Mouse (Mus musculus): ENCODE data around the gene Gm4450. TPM values are rescaled to one million over a fixed set of nuclear protein-coding genes. Genes with fewer than 3 reads are reported as not detected.
A peak's percentile ranks its signal among the peaks of the same experiment; 100 is the strongest.
"Not testable (repeated sequence)": the region's sequence is repeated elsewhere in the genome, so short reads cannot be mapped to it uniquely, and the experiment has no call there.

Gm4450 gene
- polyA plus RNA-seq, 1 experiment from 2014 or later: not detected

DNA sequence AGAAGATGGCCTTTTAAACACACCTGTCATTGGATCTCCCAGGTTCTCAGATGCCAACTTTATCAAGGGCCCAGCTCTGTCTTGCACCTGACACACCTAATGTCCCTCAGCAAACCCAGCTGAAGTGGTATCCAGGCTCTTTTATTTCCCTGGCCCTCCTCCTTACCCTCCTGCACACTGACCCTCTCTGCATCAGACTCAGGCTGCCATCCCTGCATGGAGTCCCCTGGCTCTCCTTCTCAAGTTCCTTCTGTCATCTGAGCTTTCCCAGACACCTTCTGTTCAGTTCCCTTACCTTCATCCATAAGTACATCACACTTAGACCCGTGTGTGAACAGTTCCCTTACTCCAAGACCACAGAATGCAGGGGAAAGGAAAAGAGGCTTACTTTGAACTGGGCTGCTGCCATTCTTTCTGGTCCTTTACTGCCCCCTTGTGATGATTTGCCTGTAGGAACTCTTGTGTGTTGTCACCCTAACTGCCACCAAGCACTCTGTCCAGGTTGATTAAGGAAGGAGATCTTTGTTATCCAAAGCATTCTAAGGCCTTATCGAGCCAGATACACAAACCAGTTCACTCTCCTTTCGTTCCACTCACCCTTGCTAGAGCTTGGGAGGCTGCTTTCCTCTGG lies 13.7 kb downstream of the Gm4450 start:
- peak; percentile 66 for ATAC-seq (ENCODE audit: insufficient read depth)
- not testable (repeated sequence) for H3K9ac ChIP-seq; H3K4me3 ChIP-seq (ENCODE audit: low read depth, low read length); H3K27ac ChIP-seq (ENCODE audit: low read depth); H3K9me3 ChIP-seq (ENCODE audit: low read depth, low read length); H3K36me3 ChIP-seq (ENCODE audit: insufficient read depth); H3K4me2 ChIP-seq; H3K27me3 ChIP-seq (ENCODE audit: insufficient read depth, low read length); DNase-seq; H3K4me1 ChIP-seq (ENCODE audit: insufficient read depth)
- WGBS: 7% methylated on average over 3 of the region's 3 CpGs
- peak; percentile 54 for TF ChIP-seq CTCF (IDR thresholded peaks at IDR 0.05; ENCODE audit: low read depth)

DNA sequence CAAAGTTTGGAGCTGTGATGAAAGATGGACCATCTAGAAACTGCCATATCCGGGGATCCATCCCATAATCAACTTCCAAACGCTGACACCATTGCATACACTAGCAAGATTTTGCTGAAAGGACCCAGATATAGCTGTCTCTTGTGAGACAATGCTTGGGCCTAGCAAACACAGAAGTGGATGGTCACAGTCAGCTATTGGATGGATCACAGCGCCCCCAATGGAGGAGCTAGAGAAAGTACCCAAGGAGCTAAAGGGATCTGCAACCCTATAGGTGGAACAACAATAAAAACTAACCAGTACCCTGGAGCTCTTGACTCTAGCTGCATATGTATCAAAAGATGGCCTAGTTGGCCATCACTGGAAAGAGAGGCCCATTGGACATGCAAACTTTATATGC lies 14.7 kb downstream of the Gm4450 start:
- not testable (repeated sequence) for H3K4me2 ChIP-seq; H3K27me3 ChIP-seq (ENCODE audit: insufficient read depth, low read length); H3K27ac ChIP-seq (ENCODE audit: low read depth); H3K9ac ChIP-seq; DNase-seq; ATAC-seq (ENCODE audit: insufficient read depth); H3K4me1 ChIP-seq (ENCODE audit: insufficient read depth); H3K4me3 ChIP-seq (ENCODE audit: low read depth, low read length); H3K9me3 ChIP-seq (ENCODE audit: low read depth, low read length); H3K36me3 ChIP-seq (ENCODE audit: insufficient read depth)
- WGBS: 41% methylated on average over 3 of the region's 3 CpGs

DNA sequence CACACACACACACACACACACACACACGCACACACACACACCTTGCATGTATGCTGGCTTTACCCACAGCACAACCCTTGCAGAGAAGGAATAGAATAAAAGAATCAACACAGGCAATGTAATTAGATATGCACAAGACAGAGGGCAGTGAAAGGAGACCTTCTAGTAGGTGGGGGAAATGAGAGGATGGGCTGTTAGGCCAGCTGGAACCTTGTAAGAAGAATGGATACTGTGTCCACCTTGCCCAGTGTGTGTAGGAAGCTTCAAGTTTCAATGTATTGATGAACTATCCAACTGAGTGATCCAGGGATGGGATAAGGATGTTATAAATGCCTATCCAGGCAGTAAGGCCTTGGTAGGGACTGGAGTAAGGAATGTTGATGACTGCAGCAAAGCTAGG lies 21.9 kb downstream of the Gm4450 start:
- no peak for ATAC-seq (ENCODE audit: insufficient read depth)
- no peak for TF ChIP-seq CTCF (IDR thresholded peaks at IDR 0.05; ENCODE audit: low read depth)
- no peak overlapping the region for H3K4me3 ChIP-seq (ENCODE audit: low read depth, low read length)

DNA sequence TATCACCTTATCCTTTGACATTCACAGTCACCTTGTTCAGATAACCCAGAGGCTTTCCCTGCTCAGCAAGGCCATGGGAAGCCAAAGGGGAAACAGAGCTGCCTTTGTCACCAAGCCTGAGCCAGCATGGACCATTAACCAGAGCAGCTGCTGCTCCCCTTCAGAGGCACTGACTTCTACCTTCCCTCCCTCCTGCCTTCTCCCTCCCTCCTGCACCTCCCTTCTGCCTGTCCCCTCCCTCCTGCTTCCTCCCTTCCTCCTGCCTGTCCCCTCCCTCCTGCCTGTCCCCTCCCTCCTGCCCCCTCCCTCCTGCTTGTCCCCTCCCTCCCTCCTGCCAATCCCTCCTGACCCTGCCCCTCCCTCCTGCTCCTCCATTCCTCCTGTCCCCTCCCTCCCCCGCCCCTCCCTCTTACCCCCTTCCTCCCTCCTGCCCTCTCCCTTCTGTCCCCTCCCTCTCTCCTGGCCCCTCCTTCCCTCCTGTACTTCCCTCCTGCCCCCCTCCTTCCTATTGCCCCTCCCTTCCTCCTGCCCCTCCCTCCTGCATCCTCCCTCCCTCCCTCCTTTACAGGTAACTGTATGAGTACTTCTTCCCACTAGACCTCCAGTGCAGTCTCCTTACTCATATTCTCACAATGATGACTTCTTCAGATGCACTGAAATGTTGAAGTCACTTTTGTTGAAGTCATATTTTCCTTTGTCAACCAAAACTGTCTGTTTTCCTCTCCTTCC lies 22.7 kb downstream of the Gm4450 start:
- no peak for ATAC-seq (ENCODE audit: insufficient read depth)

More for the DNA sequence above, 21.9 kb downstream of the Gm4450 start:
- no peaks in the 10 kb centered on the region for H3K4me1 ChIP-seq (ENCODE audit: insufficient read depth)
- 78% methylated on average over 1 of the region's 1 CpGs for WGBS
- no peak for DNase-seq
- no peaks in the 10 kb centered on the region for H3K36me3 ChIP-seq (ENCODE audit: insufficient read depth)
- no peaks in the 10 kb centered on the region for H3K27me3 ChIP-seq (ENCODE audit: insufficient read depth, low read length)
- no peak overlapping the region for H3K4me2 ChIP-seq
- no peak overlapping the region for H3K27ac ChIP-seq (ENCODE audit: low read depth)
- H3K9ac ChIP-seq: no peak overlapping the region
- H3K9me3 ChIP-seq (ENCODE audit: low read depth, low read length): no peaks in the 10 kb centered on the region

DNA sequence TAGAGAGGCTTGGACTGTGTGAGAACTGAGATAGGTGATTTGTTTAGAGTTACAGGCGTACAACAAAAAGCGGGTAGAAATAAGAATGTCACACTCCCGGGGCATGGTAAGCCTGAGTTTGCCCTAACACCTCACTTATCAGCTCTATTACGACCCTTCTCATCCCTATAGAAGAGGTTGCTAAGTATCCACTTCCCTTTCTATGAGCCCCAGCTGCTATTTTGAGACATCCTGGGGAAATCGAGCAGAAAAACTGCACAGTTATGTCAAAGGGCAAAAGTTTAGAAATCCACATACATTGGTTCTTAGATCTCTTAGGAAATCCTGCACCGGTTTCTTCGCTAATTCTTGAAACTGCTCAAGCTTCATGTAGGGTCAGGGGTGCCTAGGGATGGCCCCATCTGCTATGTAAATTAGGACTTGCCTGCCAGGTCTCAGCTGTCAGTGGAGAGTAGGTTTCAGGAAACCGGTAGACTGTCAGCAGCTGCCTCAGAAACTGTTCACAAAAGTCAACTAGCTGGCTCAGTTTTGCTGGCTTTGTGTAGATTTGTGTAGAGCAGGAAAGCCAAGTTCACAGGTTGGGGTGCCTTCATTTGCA lies 27.9 kb downstream of the Gm4450 start:
- peaks cover 17% of the 10 kb centered on the region for H3K27me3 ChIP-seq (ENCODE audit: insufficient read depth, low read length)
- no peak overlapping the region for H3K9ac ChIP-seq
- ATAC-seq (ENCODE audit: insufficient read depth): no peak
- no peak for DNase-seq
- 36% methylated on average over 8 of the region's 8 CpGs for WGBS
- 0 out of 2 replicates have a peak overlapping the region, but pooled peaks have one; percentile 58 for H3K4me3 ChIP-seq (ENCODE audit: low read depth, low read length)
- no peak overlapping the region for H3K27ac ChIP-seq (ENCODE audit: low read depth)
- H3K4me2 ChIP-seq: peak overlapping the region; percentile 98
- H3K36me3 ChIP-seq (ENCODE audit: insufficient read depth): no peaks in the 10 kb centered on the region; the same call in 1 of the 2 replicates
- peaks cover 4% of the 10 kb centered on the region; the same call in 1 of the 2 replicates for H3K4me1 ChIP-seq (ENCODE audit: insufficient read depth)
- H3K9me3 ChIP-seq (ENCODE audit: low read depth, low read length): no peaks in the 10 kb centered on the region
- no peak for TF ChIP-seq CTCF (IDR thresholded peaks at IDR 0.05; ENCODE audit: low read depth)

More for the DNA sequence above, 22.7 kb downstream of the Gm4450 start:
- H3K9ac ChIP-seq: no peak overlapping the region
- no peaks in the 10 kb centered on the region for H3K9me3 ChIP-seq (ENCODE audit: low read depth, low read length)
- no peak overlapping the region for H3K4me3 ChIP-seq (ENCODE audit: low read depth, low read length)
- peaks cover under 1% of the 10 kb centered on the region; the same call in 1 of the 2 replicates for H3K27me3 ChIP-seq (ENCODE audit: insufficient read depth, low read length)
- H3K27ac ChIP-seq (ENCODE audit: low read depth): no peak overlapping the region
- no peak overlapping the region for H3K4me2 ChIP-seq
- H3K4me1 ChIP-seq (ENCODE audit: insufficient read depth): no peaks in the 10 kb centered on the region
- TF ChIP-seq CTCF (IDR thresholded peaks at IDR 0.05; ENCODE audit: low read depth): no peak
- H3K36me3 ChIP-seq (ENCODE audit: insufficient read depth): no peaks in the 10 kb centered on the region
- no peak for DNase-seq
- 0% methylated on average over 1 of the region's 1 CpGs for WGBS

DNA sequence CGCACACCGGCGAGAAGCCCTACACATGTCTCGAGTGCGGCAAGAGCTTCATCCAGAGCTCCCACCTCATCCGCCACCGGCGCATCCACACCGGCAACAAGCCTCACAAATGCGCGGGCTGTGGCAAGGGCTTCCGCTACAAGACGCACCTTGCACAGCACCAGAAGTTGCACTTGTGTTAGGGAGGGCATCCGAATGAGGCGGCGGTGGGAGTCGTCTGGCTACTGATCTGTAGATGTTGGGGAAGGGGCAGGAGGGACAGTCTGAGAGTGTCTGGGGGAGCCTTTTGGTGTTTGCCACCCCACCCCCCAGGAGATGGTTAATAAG lies 28.5 kb downstream of the Gm4450 start:
- Histone ChIP-seq H3K9me3 (ENCODE audit: low read depth, low read length) (no peaks in the 10 kb centered on the region), H3K9ac (peak overlapping the region; percentile 51), H3K4me3 (ENCODE audit: low read depth, low read length) (peak overlapping the region; percentile 58), H3K27ac (ENCODE audit: low read depth) (no peak overlapping the region), H3K27me3 (ENCODE audit: insufficient read depth, low read length) (peaks cover 17% of the 10 kb centered on the region), H3K36me3 (ENCODE audit: insufficient read depth) (no peaks in the 10 kb centered on the region; the same call in 1 of the 2 replicates), H3K4me1 (ENCODE audit: insufficient read depth) (peaks cover 4% of the 10 kb centered on the region; the same call in 1 of the 2 replicates), H3K4me2 (peak overlapping the region; percentile 98)
- TF ChIP-seq CTCF (IDR thresholded peaks at IDR 0.05; ENCODE audit: low read depth): no peak
- WGBS: 14% methylated on average over 17 of the region's 17 CpGs
- DNase-seq (no peak), ATAC-seq (ENCODE audit: insufficient read depth) (0 out of 2 replicates have a peak, but pooled peaks have one; percentile 3)
